Mouse (Mus musculus): Measurements from ENCODE around the gene Vstm5.

DNA sequence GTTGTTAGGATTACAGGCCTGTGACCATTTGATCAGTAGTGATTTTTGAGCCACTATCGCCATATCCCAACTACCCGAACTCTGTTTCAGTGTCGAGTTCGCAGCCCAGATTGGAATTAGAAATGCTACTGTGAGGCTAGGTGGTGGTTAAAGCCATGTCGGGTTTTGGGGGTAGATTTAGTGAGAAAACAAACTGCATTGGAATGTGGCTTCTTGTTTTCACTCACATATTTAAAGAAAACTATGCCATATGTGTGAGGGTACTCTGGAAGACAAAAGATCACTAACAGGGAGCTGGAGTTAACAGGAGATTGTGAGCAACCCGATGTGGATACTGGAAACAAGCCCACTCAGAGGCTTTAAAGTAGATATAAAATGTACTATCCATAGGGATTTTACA is 68.4 kb downstream of the Vstm5 start:
- TF ChIP-seq POLR2A (IDR thresholded peaks at IDR 0.05; ENCODE audit: extremely low read depth, insufficient read depth, low read length) (no peak), CTCF (IDR thresholded peaks at IDR 0.05; ENCODE audit: low read depth, low read length) (no peak)
